Mouse (Mus musculus): ENCODE data around the gene Ankrd26. TPM values are rescaled to one million over a fixed set of nuclear protein-coding genes. Genes with fewer than 3 reads are reported as not detected.

The Ankrd26 gene
- 14.4 and 14.5 TPM in 2 replicates for polyA plus RNA-seq (2014; fragmentation: Nextera tagmentation; extraction: Ambion mirVana)

GRCm38 (mm10) chr6:118561745-118562609, at the start of gene Ankrd26:
Ankrd26 (minus strand) TSS chr6:118562226.
- Histone ChIP-seq H3K4me2 (replicated peaks; ENCODE audit: low read depth, low read length) (peak within 1 kb of the TSS; percentile 94), H3K27me3 (ENCODE audit: control insufficient read depth, insufficient read depth, low read length) (no peaks in the 10 kb centered on the region), H3K4me1 (ENCODE audit: control insufficient read depth, insufficient read depth, low read length) (peaks cover 11% of the 10 kb centered on the region), H3K4me3 (ENCODE audit: low read depth, low read length) (peak within 1 kb of the TSS; percentile 77), H3K9me3 (ENCODE audit: control insufficient read depth, low read depth, low read length) (no peaks in the 10 kb centered on the region), H3K9ac (replicated peaks; ENCODE audit: low read depth, low read length) (peak within 1 kb of the TSS; percentile 72), H3K27ac (ENCODE audit: low read length) (peak within 1 kb of the TSS; percentile 75), H3K36me3 (ENCODE audit: control insufficient read depth, insufficient read depth, low read length) (peaks cover 14% of the 10 kb centered on the region)
- 4% methylated on average over 54 of the region's 54 CpGs for WGBS
- ATAC-seq (ENCODE audit: insufficient number of reproducible peaks, insufficient read depth, low FRiP score, low read depth): peak; percentile 97

- no peaks in the 10 kb centered on the region for H3K27me3 ChIP-seq (ENCODE audit: control insufficient read depth, insufficient read depth, low read length)
- H3K4me2 ChIP-seq (replicated peaks; ENCODE audit: low read depth, low read length): no peak overlapping the region
- H3K4me3 ChIP-seq (ENCODE audit: low read depth, low read length): no peak overlapping the region
- no peak overlapping the region for H3K9ac ChIP-seq (replicated peaks; ENCODE audit: low read depth, low read length)
- no peaks in the 10 kb centered on the region for H3K9me3 ChIP-seq (ENCODE audit: control insufficient read depth, low read depth, low read length)
- no peaks in the 10 kb centered on the region for H3K36me3 ChIP-seq (ENCODE audit: control insufficient read depth, insufficient read depth, low read length)
- WGBS: 89% methylated on average over 6 of the region's 6 CpGs
- ATAC-seq (ENCODE audit: insufficient number of reproducible peaks, insufficient read depth, low FRiP score, low read depth): no peak
- H3K27ac ChIP-seq (ENCODE audit: low read length): no peak overlapping the region
- no peaks in the 10 kb centered on the region for H3K4me1 ChIP-seq (ENCODE audit: control insufficient read depth, insufficient read depth, low read length)
Observed at GRCm38 (mm10) chr6:118608906-118609305, 46.9 kb upstream of the Ankrd26 start.

- 69% methylated on average over 7 of the region's 7 CpGs for WGBS
- no peak for ATAC-seq (ENCODE audit: insufficient number of reproducible peaks, insufficient read depth, low FRiP score, low read depth)
Observed at GRCm38 (mm10) chr6:118605974-118606373, 43.9 kb upstream of the Ankrd26 start.

GRCm38 (mm10) chr6:118603825-118604224, 41.8 kb upstream of the Ankrd26 start:
- Histone ChIP-seq H3K4me3 (ENCODE audit: low read depth, low read length) (no peak overlapping the region), H3K4me2 (replicated peaks; ENCODE audit: low read depth, low read length) (no peak overlapping the region), H3K27ac (ENCODE audit: low read length) (no peak overlapping the region), H3K9me3 (ENCODE audit: control insufficient read depth, low read depth, low read length) (no peaks in the 10 kb centered on the region), H3K27me3 (ENCODE audit: control insufficient read depth, insufficient read depth, low read length) (no peaks in the 10 kb centered on the region), H3K4me1 (ENCODE audit: control insufficient read depth, insufficient read depth, low read length) (no peaks in the 10 kb centered on the region), H3K36me3 (ENCODE audit: control insufficient read depth, insufficient read depth, low read length) (no peaks in the 10 kb centered on the region; the same call in 1 of the 2 replicates), H3K9ac (replicated peaks; ENCODE audit: low read depth, low read length) (no peak overlapping the region)
- no peak for ATAC-seq (ENCODE audit: insufficient number of reproducible peaks, insufficient read depth, low FRiP score, low read depth)
- WGBS: 93% methylated on average over 7 of the region's 7 CpGs

More at GRCm38 (mm10) chr6:118605974-118606373, 43.9 kb upstream of the Ankrd26 start:
- Histone ChIP-seq H3K4me2 (replicated peaks; ENCODE audit: low read depth, low read length) (no peak overlapping the region), H3K4me1 (ENCODE audit: control insufficient read depth, insufficient read depth, low read length) (no peaks in the 10 kb centered on the region), H3K9ac (replicated peaks; ENCODE audit: low read depth, low read length) (no peak overlapping the region), H3K4me3 (ENCODE audit: low read depth, low read length) (no peak overlapping the region), H3K27me3 (ENCODE audit: control insufficient read depth, insufficient read depth, low read length) (no peaks in the 10 kb centered on the region), H3K9me3 (ENCODE audit: control insufficient read depth, low read depth, low read length) (no peaks in the 10 kb centered on the region), H3K27ac (ENCODE audit: low read length) (no peak overlapping the region), H3K36me3 (ENCODE audit: control insufficient read depth, insufficient read depth, low read length) (no peaks in the 10 kb centered on the region; the same call in 1 of the 2 replicates)

GRCm38 (mm10) chr6:118595681-118596055, 33.6 kb upstream of the Ankrd26 start:
- H3K36me3 ChIP-seq (ENCODE audit: control insufficient read depth, insufficient read depth, low read length): no peaks in the 10 kb centered on the region
- no peak overlapping the region for H3K4me2 ChIP-seq (replicated peaks; ENCODE audit: low read depth, low read length)
- H3K9ac ChIP-seq (replicated peaks; ENCODE audit: low read depth, low read length): no peak overlapping the region
- WGBS: 77% methylated on average over 9 of the region's 9 CpGs
- H3K27me3 ChIP-seq (ENCODE audit: control insufficient read depth, insufficient read depth, low read length): no peaks in the 10 kb centered on the region
- no peak overlapping the region for H3K27ac ChIP-seq (ENCODE audit: low read length)
- no peak overlapping the region for H3K4me3 ChIP-seq (ENCODE audit: low read depth, low read length)
- no peaks in the 10 kb centered on the region for H3K9me3 ChIP-seq (ENCODE audit: control insufficient read depth, low read depth, low read length)
- H3K4me1 ChIP-seq (ENCODE audit: control insufficient read depth, insufficient read depth, low read length): peaks cover 4% of the 10 kb centered on the region; the same call in 1 of the 2 replicates
- ATAC-seq (ENCODE audit: insufficient number of reproducible peaks, insufficient read depth, low FRiP score, low read depth): no peak

GRCm38 (mm10) chr6:118594833-118595680, 33.0 kb upstream of the Ankrd26 start:
- ATAC-seq (ENCODE audit: insufficient number of reproducible peaks, insufficient read depth, low FRiP score, low read depth): no peak

GRCm38 (mm10) chr6:118594070-118594469, 32.0 kb upstream of the Ankrd26 start:
- no peak overlapping the region for H3K9ac ChIP-seq (replicated peaks; ENCODE audit: low read depth, low read length)
- no peak overlapping the region for H3K27ac ChIP-seq (ENCODE audit: low read length)
- H3K36me3 ChIP-seq (ENCODE audit: control insufficient read depth, insufficient read depth, low read length): no peaks in the 10 kb centered on the region
- peaks cover 4% of the 10 kb centered on the region; the same call in 1 of the 2 replicates for H3K4me1 ChIP-seq (ENCODE audit: control insufficient read depth, insufficient read depth, low read length)
- 0 out of 2 replicates have a peak, but pooled peaks have one; percentile 3 for ATAC-seq (ENCODE audit: insufficient number of reproducible peaks, insufficient read depth, low FRiP score, low read depth)
- H3K27me3 ChIP-seq (ENCODE audit: control insufficient read depth, insufficient read depth, low read length): no peaks in the 10 kb centered on the region
- WGBS: 36% methylated on average over 10 of the region's 10 CpGs
- peak overlapping the region; percentile 34; the same call in 1 of the 2 replicates for H3K4me3 ChIP-seq (ENCODE audit: low read depth, low read length)
- H3K4me2 ChIP-seq (replicated peaks; ENCODE audit: low read depth, low read length): peak overlapping the region; percentile 66
- no peaks in the 10 kb centered on the region for H3K9me3 ChIP-seq (ENCODE audit: control insufficient read depth, low read depth, low read length)

More at GRCm38 (mm10) chr6:118594833-118595680, 33.0 kb upstream of the Ankrd26 start:
- no peaks in the 10 kb centered on the region for H3K36me3 ChIP-seq (ENCODE audit: control insufficient read depth, insufficient read depth, low read length)
- H3K4me2 ChIP-seq (replicated peaks; ENCODE audit: low read depth, low read length): no peak overlapping the region
- H3K4me1 ChIP-seq (ENCODE audit: control insufficient read depth, insufficient read depth, low read length): peaks cover 4% of the 10 kb centered on the region; the same call in 1 of the 2 replicates
- H3K27ac ChIP-seq (ENCODE audit: low read length): no peak overlapping the region
- 81% methylated on average over 10 of the region's 10 CpGs for WGBS
- H3K9me3 ChIP-seq (ENCODE audit: control insufficient read depth, low read depth, low read length): no peaks in the 10 kb centered on the region
- no peak overlapping the region for H3K9ac ChIP-seq (replicated peaks; ENCODE audit: low read depth, low read length)
- H3K4me3 ChIP-seq (ENCODE audit: low read depth, low read length): no peak overlapping the region
- no peaks in the 10 kb centered on the region for H3K27me3 ChIP-seq (ENCODE audit: control insufficient read depth, insufficient read depth, low read length)

GRCm38 (mm10) chr6:118593377-118594061, 31.5 kb upstream of the Ankrd26 start:
- no peak overlapping the region for H3K9ac ChIP-seq (replicated peaks; ENCODE audit: low read depth, low read length)
- no peaks in the 10 kb centered on the region for H3K9me3 ChIP-seq (ENCODE audit: control insufficient read depth, low read depth, low read length)
- H3K4me1 ChIP-seq (ENCODE audit: control insufficient read depth, insufficient read depth, low read length): peaks cover 4% of the 10 kb centered on the region; the same call in 1 of the 2 replicates
- H3K36me3 ChIP-seq (ENCODE audit: control insufficient read depth, insufficient read depth, low read length): no peaks in the 10 kb centered on the region
- H3K27ac ChIP-seq (ENCODE audit: low read length): no peak overlapping the region
- ATAC-seq (ENCODE audit: insufficient number of reproducible peaks, insufficient read depth, low FRiP score, low read depth): peak; percentile 71
- H3K4me3 ChIP-seq (ENCODE audit: low read depth, low read length): peak overlapping the region; percentile 34
- 3% methylated on average over 34 of the region's 34 CpGs for WGBS
- peak overlapping the region; percentile 66 for H3K4me2 ChIP-seq (replicated peaks; ENCODE audit: low read depth, low read length)
- no peaks in the 10 kb centered on the region for H3K27me3 ChIP-seq (ENCODE audit: control insufficient read depth, insufficient read depth, low read length)

All from stomach, embryonic 14.5 days (tissue).